30 mouse cellular contexts compared by ENCODE assay signal in the genomic region with DNA sequence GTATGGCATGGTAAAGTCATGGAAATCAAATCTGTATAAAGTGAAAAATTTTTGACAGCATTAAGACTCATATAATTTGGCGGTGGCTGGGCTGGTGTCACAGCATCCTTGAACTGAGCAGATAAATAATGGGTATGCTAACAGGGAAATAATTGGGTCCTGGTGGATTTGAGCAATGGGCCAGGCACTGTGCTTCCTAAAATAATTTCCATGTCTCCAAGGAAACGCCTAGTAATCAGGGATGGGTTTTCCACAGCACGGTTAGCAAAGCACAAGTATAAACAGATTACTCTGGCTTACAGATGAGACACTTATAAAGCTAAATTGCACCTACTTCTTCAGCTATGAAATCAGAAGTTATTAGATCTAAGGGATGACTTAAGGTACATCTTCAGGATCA.
DNase-seq lines count a peak whose midpoint lies in the region; ATAC-seq and TF ChIP-seq lines count a peak whose summit lies in the region.
"Had no signal": no experiment of that assay in that cellular context is flagged by ENCODE, and none has a peak within 500 bp of the region (broad histone marks: within the 10 kb centered on the region; RNA-seq: fewer than 3 reads in every experiment).

No protein-coding gene starts in this region.

- ATAC-seq in embryonic facial prominence, embryonic 14.5 days (ENCODE audit: low read depth): peak; percentile 60; the same call in 1 of the 2 replicates
- peak; percentile 82; the same call in 1 of the 2 replicates for ATAC-seq in midbrain, embryonic 15.5 days (replicated peaks)
- no peak for ATAC-seq in midbrain, postnatal 0 days (ENCODE audit: low FRiP score)
- no peak for ATAC-seq in forebrain, embryonic 11.5 days (replicated peaks; ENCODE audit: low FRiP score)
- ATAC-seq: forebrain, embryonic 15.5 days; hindbrain, postnatal 0 days; inflammation-experienced regulatory T-cells, adult 6 months; Patski had no signal

- no peak for TF ChIP-seq CTCF in left cerebral cortex, adult 2 months (IDR thresholded peaks at IDR 0.05)
- TF ChIP-seq CTCF in midbrain, postnatal 0 days (IDR thresholded peaks at IDR 0.05): no peak

- no peak overlapping the region for H3K4me3 ChIP-seq in embryonic facial prominence, embryonic 14.5 days (ENCODE audit: low read depth, low read length)
- no peak overlapping the region for H3K4me3 ChIP-seq in embryonic facial prominence, embryonic 10.5 days
- no peak overlapping the region for H3K4me3 ChIP-seq in left cerebral cortex, adult 2 months
- no peak overlapping the region for H3K4me3 ChIP-seq in midbrain, embryonic 15.5 days
- H3K4me3 ChIP-seq in midbrain, postnatal 0 days (ENCODE audit: low read depth, low read length): no peak overlapping the region
- H3K4me3 ChIP-seq in forebrain, embryonic 11.5 days (ENCODE audit: low read depth, low read length): no peak overlapping the region
- H3K4me3 ChIP-seq: embryonic facial prominence, embryonic 15.5 days; forebrain, embryonic 12.5 days; forebrain, embryonic 15.5 days; gastrocnemius, adult 2 months; heart, embryonic 10.5 days; heart, embryonic 13.5 days had no signal

- H3K27ac ChIP-seq in embryonic facial prominence, embryonic 14.5 days (replicated peaks; ENCODE audit: low read depth, low read length): no peak overlapping the region
- no peak overlapping the region for H3K27ac ChIP-seq in embryonic facial prominence, embryonic 10.5 days (replicated peaks)
- peak overlapping the region; percentile 48 for H3K27ac ChIP-seq in left cerebral cortex, adult 2 months
- no peak overlapping the region for H3K27ac ChIP-seq in midbrain, embryonic 15.5 days
- H3K27ac ChIP-seq in midbrain, postnatal 0 days (ENCODE audit: low read depth, low read length): no peak overlapping the region
- no peak overlapping the region for H3K27ac ChIP-seq in forebrain, embryonic 11.5 days (ENCODE audit: low read depth, low read length)
- H3K27ac ChIP-seq: embryonic facial prominence, embryonic 15.5 days; forebrain, embryonic 12.5 days; forebrain, embryonic 15.5 days; gastrocnemius, adult 2 months; heart, embryonic 10.5 days; heart, embryonic 13.5 days; hindbrain, embryonic 14.5 days; hindbrain, postnatal 0 days had no signal

- H3K36me3 ChIP-seq in embryonic facial prominence, embryonic 14.5 days (ENCODE audit: control insufficient read depth, insufficient read depth, low read length): no peaks in the 10 kb centered on the region
- no peaks in the 10 kb centered on the region for H3K36me3 ChIP-seq in embryonic facial prominence, embryonic 10.5 days (replicated peaks)
- no peaks in the 10 kb centered on the region for H3K36me3 ChIP-seq in midbrain, embryonic 15.5 days (replicated peaks)
- no peaks in the 10 kb centered on the region for H3K36me3 ChIP-seq in midbrain, postnatal 0 days (ENCODE audit: insufficient read depth, low read length)
- H3K36me3 ChIP-seq in forebrain, embryonic 11.5 days (ENCODE audit: control insufficient read depth, insufficient read depth, low read length): no peaks in the 10 kb centered on the region
- H3K36me3 ChIP-seq: embryonic facial prominence, embryonic 15.5 days; forebrain, embryonic 12.5 days; forebrain, embryonic 15.5 days; G1E; heart, embryonic 10.5 days; heart, embryonic 13.5 days had no signal

- DNase-seq in embryonic facial prominence, embryonic 14.5 days (ENCODE audit: low spot score): peak; percentile 15
- no peak for DNase-seq in embryonic facial prominence, embryonic 10.5 days (ENCODE audit: low spot score)
- DNase-seq in left cerebral cortex, adult 2 months (ENCODE audit: extremely low spot score in 1 of 2, low spot score in 2 of 2): no peak
- DNase-seq in left cerebral cortex, adult 8-10 months (ENCODE audit: low spot score in 2 of 2): no peak
- DNase-seq in midbrain, postnatal 0 days (ENCODE audit: low spot score): no peak
- DNase-seq in forebrain, embryonic 11.5 days (ENCODE audit: low spot score): no peak
- DNase-seq: adrenal gland, postnatal 10 days; adrenal gland, postnatal 36 days; cerebellum, adult 11-12 months; cerebellum, adult 8-10 months; cerebellum, postnatal 10 days; cerebellum, postnatal 36 days; embryo, embryonic 11 days; gastrocnemius, adult 2 months; gastrocnemius, postnatal 14 days; heart, adult 18-20 months; heart, postnatal 14 days; heart, postnatal 4 days had no signal

- intact Hi-C loops in left cerebral cortex, adult 2 months (cut with DNase I): no loop called here

- no peaks in the 10 kb centered on the region for H3K27me3 ChIP-seq in embryonic facial prominence, embryonic 14.5 days (replicated peaks; ENCODE audit: control insufficient read depth, insufficient read depth, low read length)
- H3K27me3 ChIP-seq in embryonic facial prominence, embryonic 10.5 days (replicated peaks; ENCODE audit: low read depth, poor library complexity, severe bottlenecking): no peaks in the 10 kb centered on the region
- no peaks in the 10 kb centered on the region for H3K27me3 ChIP-seq in midbrain, embryonic 15.5 days (replicated peaks)
- H3K27me3 ChIP-seq in midbrain, postnatal 0 days (ENCODE audit: insufficient read depth, low read length): no peaks in the 10 kb centered on the region
- no peaks in the 10 kb centered on the region for H3K27me3 ChIP-seq in forebrain, embryonic 11.5 days (ENCODE audit: control insufficient read depth, insufficient read depth, low read length)
- H3K27me3 ChIP-seq: CH12.LX; embryonic facial prominence, embryonic 15.5 days; forebrain, embryonic 12.5 days; forebrain, embryonic 15.5 days; heart, embryonic 13.5 days; Patski had no signal

- no peaks in the 10 kb centered on the region for H3K4me1 ChIP-seq in embryonic facial prominence, embryonic 14.5 days (ENCODE audit: control insufficient read depth, insufficient read depth, low read length)
- no peaks in the 10 kb centered on the region for H3K4me1 ChIP-seq in embryonic facial prominence, embryonic 10.5 days
- H3K4me1 ChIP-seq in midbrain, embryonic 15.5 days: no peaks in the 10 kb centered on the region
- no peaks in the 10 kb centered on the region for H3K4me1 ChIP-seq in midbrain, postnatal 0 days (ENCODE audit: insufficient read depth, low read length)
- H3K4me1 ChIP-seq in forebrain, embryonic 11.5 days (replicated peaks; ENCODE audit: control insufficient read depth, insufficient read depth, low read length): no peaks in the 10 kb centered on the region
- H3K4me1 ChIP-seq: embryonic facial prominence, embryonic 15.5 days; forebrain, embryonic 12.5 days; forebrain, embryonic 15.5 days; heart, embryonic 10.5 days; heart, embryonic 13.5 days had no signal

- H3K9me3 ChIP-seq in embryonic facial prominence, embryonic 14.5 days (ENCODE audit: control insufficient read depth, low read length): no peaks in the 10 kb centered on the region
- H3K9me3 ChIP-seq in embryonic facial prominence, embryonic 10.5 days: no peaks in the 10 kb centered on the region
- H3K9me3 ChIP-seq in midbrain, embryonic 15.5 days: no peaks in the 10 kb centered on the region
- no peaks in the 10 kb centered on the region for H3K9me3 ChIP-seq in midbrain, postnatal 0 days (ENCODE audit: low read length)
- no peaks in the 10 kb centered on the region for H3K9me3 ChIP-seq in forebrain, embryonic 11.5 days (ENCODE audit: control insufficient read depth, low read length)
- H3K9me3 ChIP-seq: embryonic facial prominence, embryonic 15.5 days; forebrain, embryonic 12.5 days; forebrain, embryonic 15.5 days; G1E; heart, embryonic 10.5 days; heart, embryonic 13.5 days had no signal

- H3K4me2 ChIP-seq in embryonic facial prominence, embryonic 14.5 days (ENCODE audit: low read depth, low read length): no peak overlapping the region
- no peak overlapping the region for H3K4me2 ChIP-seq in midbrain, embryonic 15.5 days
- no peak overlapping the region for H3K4me2 ChIP-seq in midbrain, postnatal 0 days (ENCODE audit: low read depth, low read length, poor library complexity, severe bottlenecking)
- H3K4me2 ChIP-seq in forebrain, embryonic 11.5 days (ENCODE audit: low read depth, low read length, severe bottlenecking): no peak overlapping the region
- H3K4me2 ChIP-seq: embryonic facial prominence, embryonic 15.5 days; forebrain, embryonic 12.5 days; forebrain, embryonic 15.5 days; heart, embryonic 13.5 days; hindbrain, embryonic 14.5 days had no signal

- no peak overlapping the region for H3K9ac ChIP-seq in embryonic facial prominence, embryonic 14.5 days (ENCODE audit: low read depth, low read length)
- H3K9ac ChIP-seq in midbrain, embryonic 15.5 days: no peak overlapping the region
- H3K9ac ChIP-seq in midbrain, postnatal 0 days (replicated peaks; ENCODE audit: low read length, poor library complexity, severe bottlenecking): no peak overlapping the region
- no peak overlapping the region for H3K9ac ChIP-seq in forebrain, embryonic 11.5 days (ENCODE audit: low read length)
- H3K9ac ChIP-seq: embryonic facial prominence, embryonic 15.5 days; forebrain, embryonic 12.5 days; forebrain, embryonic 15.5 days; heart, embryonic 13.5 days; hindbrain, embryonic 14.5 days had no signal

- 56% methylated on average over 3 of the region's 3 CpGs for whole genome bisulfite sequencing in embryonic facial prominence, embryonic 14.5 days
- WGBS in embryonic facial prominence, embryonic 10.5 days: 75% methylated on average over 3 of the region's 3 CpGs
- WGBS in midbrain, embryonic 15.5 days: 42% methylated on average over 3 of the region's 3 CpGs
- WGBS in midbrain, postnatal 0 days: 37% methylated on average over 3 of the region's 3 CpGs
- WGBS in forebrain, embryonic 11.5 days: 71% methylated on average over 3 of the region's 3 CpGs

Comparison
In these comparisons a context has a peak if more than half of its experiments do, and no peak if none do; other contexts are left out.
1. ATAC-seq: peak in embryonic facial prominence, embryonic 14.5 days (single experiment) and midbrain, embryonic 15.5 days (single experiment); none in midbrain, postnatal 0 days (single experiment) and forebrain, embryonic 11.5 days (single experiment).